Comparison of ENCODE assay signal across 8 mouse cellular contexts in genomic region chr11:116436725-116437331, GRCm38 (mm10). TPM values are rescaled to one million over a fixed set of nuclear protein-coding genes. Genes with fewer than 3 reads are reported as not detected.
DNase-seq lines count a peak whose midpoint lies in the region; ATAC-seq and TF ChIP-seq lines count a peak whose summit lies in the region.

No protein-coding gene starts in this region.

- no peaks in the 10 kb centered on the region for H3K9me3 ChIP-seq in forebrain, embryonic 12.5 days
- no peaks in the 10 kb centered on the region for H3K9me3 ChIP-seq in limb, embryonic 14.5 days (ENCODE audit: control insufficient read depth, low read length)
- no peaks in the 10 kb centered on the region for H3K9me3 ChIP-seq in midbrain, postnatal 0 days (ENCODE audit: low read length)

- peak; percentile 54 to 75 for DNase-seq in adrenal gland, adult (ENCODE audit: inconsistent age in 2 of 2, low spot score in 1 of 2)
- no peak for DNase-seq in adrenal gland, adult 8-10 months
- DNase-seq in limb, embryonic 14.5 days (ENCODE audit: low spot score), result no peak
- DNase-seq in midbrain, postnatal 0 days (ENCODE audit: low spot score), result no peak
- DNase-seq in cerebellum, postnatal 25 days, result no peak
- no peak for DNase-seq in retina, postnatal 1 day

- peaks cover 36% of the 10 kb centered on the region for H3K36me3 ChIP-seq in forebrain, embryonic 12.5 days (replicated peaks)
- peaks cover 35% of the 10 kb centered on the region for H3K36me3 ChIP-seq in limb, embryonic 14.5 days (ENCODE audit: control insufficient read depth, insufficient read depth, low read length)
- peaks cover 12% of the 10 kb centered on the region for H3K36me3 ChIP-seq in midbrain, postnatal 0 days (ENCODE audit: insufficient read depth, low read length)

- H3K27me3 ChIP-seq in forebrain, embryonic 12.5 days, result peaks cover under 1% of the 10 kb centered on the region; the same call in 1 of the 2 replicates
- H3K27me3 ChIP-seq in limb, embryonic 14.5 days (ENCODE audit: control insufficient read depth, insufficient read depth, low read length), result no peaks in the 10 kb centered on the region
- no peaks in the 10 kb centered on the region for H3K27me3 ChIP-seq in midbrain, postnatal 0 days (ENCODE audit: insufficient read depth, low read length)

- H3K27ac ChIP-seq in forebrain, embryonic 12.5 days, result 0 out of 2 replicates have a peak overlapping the region, but pooled peaks have one; percentile 25
- no peak overlapping the region for H3K27ac ChIP-seq in limb, embryonic 14.5 days (replicated peaks; ENCODE audit: low read depth, low read length)
- no peak overlapping the region for H3K27ac ChIP-seq in midbrain, postnatal 0 days (ENCODE audit: low read depth, low read length)

- peak overlapping the region; percentile 46; the same call in 1 of the 2 replicates for H3K9ac ChIP-seq in forebrain, embryonic 12.5 days
- 0 out of 2 replicates have a peak overlapping the region, but pooled peaks have one; percentile 32 for H3K9ac ChIP-seq in limb, embryonic 14.5 days (ENCODE audit: low read depth, low read length, severe bottlenecking)
- H3K9ac ChIP-seq in midbrain, postnatal 0 days (replicated peaks; ENCODE audit: low read length, poor library complexity, severe bottlenecking), result 0 out of 2 replicates have a peak overlapping the region, but pooled peaks have one; percentile 39

- TF ChIP-seq CTCF in midbrain, postnatal 0 days (IDR thresholded peaks at IDR 0.05), result no peak

- H3K4me2 ChIP-seq in forebrain, embryonic 12.5 days, result peak overlapping the region; percentile 88
- peak overlapping the region; percentile 82; the same call in 1 of the 2 replicates for H3K4me2 ChIP-seq in limb, embryonic 14.5 days (replicated peaks; ENCODE audit: low read depth, low read length, severe bottlenecking)
- no peak overlapping the region for H3K4me2 ChIP-seq in midbrain, postnatal 0 days (ENCODE audit: low read depth, low read length, poor library complexity, severe bottlenecking)

- no peak for TF ChIP-seq POLR2A in limb, embryonic 14.5 days (IDR thresholded peaks at IDR 0.05; ENCODE audit: borderline replicate concordance, extremely low read depth, insufficient read depth, insufficient read length)

- peak overlapping the region; percentile 93; the same call in 1 of the 2 replicates for H3K4me3 ChIP-seq in forebrain, embryonic 12.5 days (replicated peaks)
- no peak overlapping the region for H3K4me3 ChIP-seq in limb, embryonic 14.5 days (replicated peaks; ENCODE audit: low read length)
- H3K4me3 ChIP-seq in midbrain, postnatal 0 days (ENCODE audit: low read depth, low read length), result no peak overlapping the region

- H3K4me1 ChIP-seq in forebrain, embryonic 12.5 days, result peaks cover 33% of the 10 kb centered on the region
- H3K4me1 ChIP-seq in limb, embryonic 14.5 days (ENCODE audit: control insufficient read depth, insufficient read depth, low read length), result peaks cover 18% of the 10 kb centered on the region
- H3K4me1 ChIP-seq in midbrain, postnatal 0 days (ENCODE audit: insufficient read depth, low read length), result peaks cover 15% of the 10 kb centered on the region

- 63% methylated on average over 4 of the region's 4 CpGs for WGBS in forebrain, embryonic 12.5 days
- 63% methylated on average over 4 of the region's 4 CpGs for whole genome bisulfite sequencing in limb, embryonic 14.5 days
- WGBS in midbrain, postnatal 0 days, result 51% methylated on average over 4 of the region's 4 CpGs

- no peak for ATAC-seq in forebrain, embryonic 12.5 days (ENCODE audit: low FRiP score)
- ATAC-seq in hematopoietic stem cell, adult 5-6 weeks (replicated peaks in 1 of 2; ENCODE audit: insufficient read depth in 1 of 2, low FRiP score in 2 of 2, low TSS enrichment in 1 of 2, low read depth in 1 of 2, poor library complexity in 2 of 2, severe bottlenecking in 2 of 2), result peak; percentile 24 to 25; a peak in 2 of 4 replicates
- no peak for ATAC-seq in limb, embryonic 14.5 days (ENCODE audit: low FRiP score, low read depth)
- ATAC-seq in midbrain, postnatal 0 days (ENCODE audit: low FRiP score), result no peak

RNA-seq across cellular contexts. Expression of gene Ubald2, which starts 2.9 kb away (rescaled TPM):
- 10 to 100 TPM; 26.1 to 36.2 (median 29.8) TPM for total RNA-seq in adrenal gland, adult 8-10 months (2022)
- 50.9 and 59.6 TPM in 2 replicates for polyA plus RNA-seq in forebrain, embryonic 12.5 days (2016; fragmentation: Nextera tagmentation; extraction: Ambion mirVana)
- total RNA-seq in hematopoietic stem cell, adult 5-6 weeks (2017), result 51.5 and 101 TPM in 2 replicates
- polyA plus RNA-seq in limb, embryonic 14.5 days (2012; rRNA removed), result 131 and 148 TPM in 2 replicates
- 46.2 and 48.6 TPM in 2 replicates for polyA plus RNA-seq in limb, embryonic 14.5 days (2014; fragmentation: Nextera tagmentation; extraction: Ambion mirVana)
- total RNA-seq in midbrain, postnatal 0 days (2014; rRNA removed), result 81.0 and 85.9 TPM in 2 replicates
- polyA plus RNA-seq in midbrain, postnatal 0 days (2015; fragmentation: Nextera tagmentation; extraction: Ambion mirVana), result 40.1 and 40.9 TPM in 2 replicates

RNA-seq across cellular contexts. Expression of gene Rnf157, which starts 24.0 kb away (rescaled TPM):
- total RNA-seq in adrenal gland, adult 8-10 months (2022), result 10 to 100 TPM in 2 of 4 experiments, 1 to 10 TPM in 2; 4.8 to 16.9 (median 9.3) TPM
- 23.3 and 36.8 TPM in 2 replicates for polyA plus RNA-seq in forebrain, embryonic 12.5 days (2016; fragmentation: Nextera tagmentation; extraction: Ambion mirVana)
- total RNA-seq in hematopoietic stem cell, adult 5-6 weeks (2017), result 9.2 and 19.4 TPM in 2 replicates
- polyA plus RNA-seq in limb, embryonic 14.5 days (2012; rRNA removed), result 20.1 and 23.2 TPM in 2 replicates
- 17.3 and 19.7 TPM in 2 replicates for polyA plus RNA-seq in limb, embryonic 14.5 days (2014; fragmentation: Nextera tagmentation; extraction: Ambion mirVana)
- 113 and 138 TPM in 2 replicates for total RNA-seq in midbrain, postnatal 0 days (2014; rRNA removed)
- 53.7 and 57.0 TPM in 2 replicates for polyA plus RNA-seq in midbrain, postnatal 0 days (2015; fragmentation: Nextera tagmentation; extraction: Ambion mirVana)

RNA-seq across cellular contexts. Expression of gene Qrich2, which starts 29.2 kb away (rescaled TPM):
- under 1 TPM in 1 of 4 experiments, not detected in 3; 0.11 TPM for total RNA-seq in adrenal gland, adult 8-10 months (2022)
- not detected in 2 replicates for polyA plus RNA-seq in forebrain, embryonic 12.5 days (2016; fragmentation: Nextera tagmentation; extraction: Ambion mirVana)
- total RNA-seq in hematopoietic stem cell, adult 5-6 weeks (2017), result not detected in 2 replicates
- polyA plus RNA-seq in limb, embryonic 14.5 days (2012; rRNA removed), result 0.09 and 0.33 TPM in 2 replicates
- polyA plus RNA-seq in limb, embryonic 14.5 days (2014; fragmentation: Nextera tagmentation; extraction: Ambion mirVana), result 0.17 and 0.36 TPM in 2 replicates
- total RNA-seq in midbrain, postnatal 0 days (2014; rRNA removed), result not detected in 2 replicates
- polyA plus RNA-seq in midbrain, postnatal 0 days (2015; fragmentation: Nextera tagmentation; extraction: Ambion mirVana), result 0.14 and 0.15 TPM in 2 replicates

RNA-seq across cellular contexts. Expression of gene Prpsap1, which starts 57.2 kb away (rescaled TPM):
- total RNA-seq in adrenal gland, adult 8-10 months (2022), result 100 to 1,000 TPM; 104 to 122 (median 111) TPM
- 174 and 176 TPM in 2 replicates for polyA plus RNA-seq in forebrain, embryonic 12.5 days (2016; fragmentation: Nextera tagmentation; extraction: Ambion mirVana)
- total RNA-seq in hematopoietic stem cell, adult 5-6 weeks (2017), result 29.8 and 51.3 TPM in 2 replicates
- polyA plus RNA-seq in limb, embryonic 14.5 days (2012; rRNA removed), result 134 and 144 TPM in 2 replicates
- 148 and 157 TPM in 2 replicates for polyA plus RNA-seq in limb, embryonic 14.5 days (2014; fragmentation: Nextera tagmentation; extraction: Ambion mirVana)
- 110 and 113 TPM in 2 replicates for total RNA-seq in midbrain, postnatal 0 days (2014; rRNA removed)
- polyA plus RNA-seq in midbrain, postnatal 0 days (2015; fragmentation: Nextera tagmentation; extraction: Ambion mirVana), result 156 and 157 TPM in 2 replicates

Comparison
In these comparisons a context has a peak if more than half of its experiments do, and no peak if none do; other contexts are left out.
1. DNase-seq: peak in adrenal gland, adult (2 of 2); none in adrenal gland, adult 8-10 months (single experiment), limb, embryonic 14.5 days (single experiment), midbrain, postnatal 0 days (single experiment), cerebellum, postnatal 25 days (0 of 2) and retina, postnatal 1 day (single experiment).
2. ATAC-seq: peak in hematopoietic stem cell, adult 5-6 weeks (2 of 2); none in forebrain, embryonic 12.5 days (single experiment), limb, embryonic 14.5 days (single experiment) and midbrain, postnatal 0 days (single experiment).
3. Peak in every context shown above with its lines, with median percentiles within 50 percentile points of each other: H3K9ac ChIP-seq.